Mouse (Mus musculus) embryonic fibroblast, embryonic 13.5 days (primary cell): Measurements from ENCODE around the gene Fam207a. TPM values are rescaled to one million over a fixed set of nuclear protein-coding genes. Genes with fewer than 3 reads are reported as not detected.

Experiments
- H3K27ac ChIP-seq: 2 replicates; pipeline ENCODE4 v1.5.1; 2012; ENCODE audit warnings: low read length, control low read depth, inconsistent platforms; ENCODE audit not compliant: insufficient read depth
- H3K4me1 ChIP-seq: 2 replicates; pipeline ENCODE4 v1.6.1; 2011; ENCODE audit warnings: low read length; ENCODE audit not compliant: control insufficient read depth, insufficient read depth
- H3K4me3 ChIP-seq: 2 replicates; pipeline ENCODE4 v1.5.1; 2011; ENCODE audit warnings: mild to moderate bottlenecking, control low read depth, low read length; ENCODE audit not compliant: insufficient read depth
- CTCF ChIP-seq: IDR thresholded peaks from 2 replicates; pipeline ENCODE4 v1.5.1; 2011; ENCODE audit warnings: mild to moderate bottlenecking, control low read depth, low read length, moderate library complexity, borderline replicate concordance; ENCODE audit not compliant: insufficient read depth
- POLR2A ChIP-seq: IDR thresholded peaks from 2 replicates; pipeline ENCODE4 v1.6.1; 2011; ENCODE audit warnings: low read depth, mild to moderate bottlenecking, control low read depth, low read length, moderate library complexity
- polyA plus RNA-seq: library from polyadenylated mRNA; stranded (reverse); fragments of >200 nt; gene quantifications from 2 replicates; pipeline ENCODE4 v1.2.4, GENCODE M21; 2011; ENCODE audit warnings: low read depth; ENCODE audit not compliant: missing spikeins, insufficient read length

Fam207a gene
- polyA plus RNA-seq, 1 experiment, result 30.5 TPM

GRCm38 (mm10) chr10:77519191-77519590 is 3.6 kb upstream of the Fam207a start:
- TF ChIP-seq CTCF (no peak), POLR2A (no peak)
- peaks cover 3% of the 10 kb centered on the region; the same call in 1 of the 2 replicates for H3K4me1 ChIP-seq
- no peak overlapping the region for H3K27ac ChIP-seq
- no peak overlapping the region for H3K4me3 ChIP-seq

GRCm38 (mm10) chr10:77517801-77518200 is 2.2 kb upstream of the Fam207a start:
- no peak overlapping the region for H3K27ac ChIP-seq
- H3K4me3 ChIP-seq, result no peak overlapping the region
- TF ChIP-seq POLR2A (no peak), CTCF (no peak)
- H3K4me1 ChIP-seq, result peaks cover 5% of the 10 kb centered on the region; the same call in 1 of the 2 replicates

GRCm38 (mm10) chr10:77517066-77517620 is 1.6 kb upstream of the Fam207a start:
- Histone ChIP-seq H3K4me1 (peaks cover 5% of the 10 kb centered on the region; the same call in 1 of the 2 replicates), H3K4me3 (no peak overlapping the region), H3K27ac (no peak overlapping the region)
- TF ChIP-seq POLR2A, result no peak
- TF ChIP-seq CTCF, result peak; percentile 88

GRCm38 (mm10) chr10:77516379-77516951 is 880 bp upstream of the Fam207a start:
- H3K27ac ChIP-seq, result peak overlapping the region; percentile 65
- H3K4me1 ChIP-seq, result peaks cover 5% of the 10 kb centered on the region; the same call in 1 of the 2 replicates
- H3K4me3 ChIP-seq, result peak overlapping the region; percentile 47
- peak; percentile 44; the same call in 1 of the 2 replicates for TF ChIP-seq POLR2A
- no peak for TF ChIP-seq CTCF

DNA sequence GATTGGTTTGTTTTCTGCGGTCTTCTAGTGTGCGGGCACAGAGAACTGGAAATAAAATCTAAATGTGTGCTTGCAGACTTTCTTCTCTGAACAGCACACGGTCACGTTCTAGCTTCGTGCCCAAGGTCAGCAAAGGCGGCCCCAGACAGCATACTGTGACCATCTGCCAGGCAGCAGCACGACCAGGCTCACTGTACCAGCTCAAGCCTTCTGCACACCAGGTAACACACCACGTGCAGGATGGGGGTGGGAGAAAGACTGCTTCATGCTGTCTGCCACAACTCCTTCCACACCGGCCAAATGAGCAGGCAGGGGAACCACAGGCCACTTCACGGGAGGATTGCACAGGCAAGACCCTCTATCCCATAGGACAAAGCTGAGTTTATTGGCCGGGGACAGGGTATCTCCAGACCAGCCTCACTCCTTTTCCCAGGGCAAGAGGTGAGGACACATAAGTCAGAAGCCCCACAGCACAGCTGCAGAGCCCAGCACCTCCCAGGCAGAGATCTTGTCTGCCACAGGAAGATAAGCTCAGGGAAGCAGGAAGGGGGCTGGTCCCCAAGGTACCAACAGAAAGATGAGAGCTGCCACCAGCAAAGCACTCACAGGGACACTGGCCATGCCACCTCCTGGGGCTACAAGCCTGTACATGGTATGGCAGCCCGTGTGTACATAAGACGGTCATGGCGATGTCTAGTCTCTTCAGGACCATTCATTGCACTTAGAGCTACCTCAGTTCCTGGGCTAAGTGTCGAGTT is 5.2 kb downstream of the Fam207a start:
- Histone ChIP-seq H3K27ac (no peak overlapping the region), H3K4me1 (peaks cover 8% of the 10 kb centered on the region), H3K4me3 (no peak overlapping the region)
- TF ChIP-seq CTCF (no peak), POLR2A (no peak)

GRCm38 (mm10) chr10:77509403-77510187 is 6.0 kb downstream of the Fam207a start:
- H3K27ac ChIP-seq, result no peak overlapping the region
- peaks cover 8% of the 10 kb centered on the region for H3K4me1 ChIP-seq
- TF ChIP-seq CTCF, result peak; percentile 94
- no peak for TF ChIP-seq POLR2A
- no peak overlapping the region for H3K4me3 ChIP-seq

DNA sequence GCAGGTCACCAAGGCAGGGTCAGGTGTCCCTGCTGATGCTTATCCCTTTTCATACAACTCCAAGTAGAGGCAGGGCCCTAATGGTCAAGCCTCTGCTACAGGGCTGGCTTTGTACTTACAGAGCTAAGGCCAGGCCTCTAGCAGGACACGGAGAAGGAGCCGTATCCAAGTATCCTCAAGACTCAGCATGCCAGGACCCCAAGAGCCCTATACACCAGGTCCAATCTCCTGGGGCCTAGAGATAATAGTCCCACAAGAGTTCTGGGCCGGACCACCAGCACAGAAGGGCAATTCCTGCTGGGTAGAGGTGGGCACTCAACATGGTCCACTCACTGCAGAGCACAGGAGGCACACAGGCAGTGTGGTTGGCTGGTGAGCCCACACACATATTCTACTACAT is 6.8 kb downstream of the Fam207a start:
- Histone ChIP-seq H3K4me3 (no peak overlapping the region), H3K4me1 (peaks cover 3% of the 10 kb centered on the region), H3K27ac (no peak overlapping the region)
- TF ChIP-seq CTCF (no peak), POLR2A (no peak)

DNA sequence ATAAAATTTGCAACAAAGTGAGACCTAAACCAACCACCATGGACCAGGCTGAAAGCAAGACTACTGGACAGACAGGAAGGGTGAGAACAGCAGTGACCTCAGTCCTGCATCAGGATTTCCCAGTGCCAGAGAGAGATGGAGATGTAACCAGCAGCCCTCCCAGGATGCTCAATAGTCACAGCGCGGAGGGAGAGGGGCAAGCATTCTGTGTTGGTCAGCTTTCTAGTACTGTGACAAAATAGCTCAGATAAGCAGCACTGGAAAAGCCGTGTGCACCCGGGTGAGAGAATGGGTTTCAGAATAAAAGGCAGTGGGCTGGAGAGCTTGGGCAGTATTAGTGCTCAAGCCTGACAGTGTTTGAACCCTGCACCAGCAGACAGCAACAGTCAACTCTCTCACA is 7.8 kb downstream of the Fam207a start:
- H3K27ac ChIP-seq, result no peak overlapping the region
- no peak overlapping the region for H3K4me3 ChIP-seq
- TF ChIP-seq POLR2A (no peak), CTCF (no peak)
- H3K4me1 ChIP-seq, result peaks cover 3% of the 10 kb centered on the region

- H3K4me1 ChIP-seq, result peaks cover 3% of the 10 kb centered on the region
- TF ChIP-seq POLR2A, result no peak
Measured at GRCm38 (mm10) chr10:77506961-77507577, 8.5 kb downstream of the Fam207a start.

More at GRCm38 (mm10) chr10:77506961-77507577, 8.5 kb downstream of the Fam207a start:
- Histone ChIP-seq H3K4me3 (no peak overlapping the region), H3K27ac (no peak overlapping the region)
